Mouse (Mus musculus) adrenal gland, adult 8-10 months (tissue): Measurements from ENCODE around the gene Cpsf6. TPM values are rescaled to one million over a fixed set of nuclear protein-coding genes. Genes with fewer than 3 reads are reported as not detected.

Source experiments
- DNase-seq: peaks from one replicate; pipeline ENCODE4 v3.0.0; 2022
- total RNA-seq, 4 experiments: library from RNA; stranded (reverse); gene quantifications; 2 replicates each; pipeline ENCODE4 v1.2.4; 2022

Cpsf6 gene
- total RNA-seq, 4 experiments from 2014 or later: 62.6 to 94.5 (median 80.2) TPM

DNA sequence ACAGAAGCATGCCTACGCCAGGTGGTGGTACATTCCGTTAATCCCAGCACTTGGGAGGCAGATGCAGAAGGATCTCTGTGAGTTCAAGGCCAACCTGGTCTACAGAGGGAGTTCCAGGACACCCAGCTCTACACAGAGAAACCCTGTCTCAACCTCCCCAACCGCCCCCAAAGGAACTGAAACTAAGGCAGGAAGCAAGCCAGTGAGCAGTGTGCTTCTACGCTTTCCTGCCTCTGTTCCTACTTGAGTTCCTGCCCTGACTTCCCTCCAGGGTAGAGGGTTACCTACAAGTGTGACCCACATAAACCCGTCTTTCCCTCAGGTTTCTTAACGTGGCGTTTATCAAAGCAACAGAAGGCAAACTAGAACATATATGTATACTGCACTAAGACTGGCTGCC is 56.0 kb downstream of the Cpsf6 start:
- DNase-seq: no peak

DNA sequence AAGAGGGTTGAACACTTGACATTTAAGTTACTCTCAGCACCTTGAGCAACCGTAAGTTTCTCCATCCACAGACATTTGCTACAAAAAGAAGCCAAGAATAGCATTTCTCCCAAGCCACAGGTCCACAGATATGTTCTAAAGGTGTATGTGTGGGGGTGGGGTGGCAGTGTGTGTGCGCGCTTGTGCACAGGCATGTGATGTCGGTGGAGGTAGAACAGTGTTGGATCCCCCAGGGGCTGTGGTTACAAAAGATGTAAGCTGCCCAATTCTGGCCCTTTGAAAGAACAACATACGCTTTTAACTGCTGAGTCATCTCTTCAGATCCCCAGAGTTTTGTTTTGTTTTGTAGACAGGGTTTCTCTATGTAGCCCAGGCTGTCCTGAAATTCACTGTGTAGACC is 57.2 kb downstream of the Cpsf6 start:
- DNase-seq: no peak

DNA sequence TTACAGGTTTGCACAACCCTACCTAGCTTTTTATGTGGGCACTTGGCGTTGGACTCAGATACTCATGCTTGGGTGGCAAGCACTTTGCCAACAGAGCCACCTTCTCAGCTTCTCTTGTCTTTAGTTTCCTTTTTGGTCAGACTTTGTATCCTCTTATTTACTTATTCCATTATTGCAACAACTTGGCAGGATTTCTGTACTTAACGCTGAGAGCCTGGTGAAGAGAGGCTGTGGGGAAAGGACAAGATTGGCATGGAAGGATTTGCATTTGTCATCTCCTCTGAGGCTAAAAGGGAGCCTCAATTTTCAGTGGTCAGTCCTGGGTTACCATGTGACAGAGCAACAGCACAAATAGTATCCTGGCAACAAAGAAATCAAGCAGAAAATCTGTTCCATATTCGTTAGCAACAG is 59.2 kb downstream of the Cpsf6 start:
- DNase-seq: no peak

DNA sequence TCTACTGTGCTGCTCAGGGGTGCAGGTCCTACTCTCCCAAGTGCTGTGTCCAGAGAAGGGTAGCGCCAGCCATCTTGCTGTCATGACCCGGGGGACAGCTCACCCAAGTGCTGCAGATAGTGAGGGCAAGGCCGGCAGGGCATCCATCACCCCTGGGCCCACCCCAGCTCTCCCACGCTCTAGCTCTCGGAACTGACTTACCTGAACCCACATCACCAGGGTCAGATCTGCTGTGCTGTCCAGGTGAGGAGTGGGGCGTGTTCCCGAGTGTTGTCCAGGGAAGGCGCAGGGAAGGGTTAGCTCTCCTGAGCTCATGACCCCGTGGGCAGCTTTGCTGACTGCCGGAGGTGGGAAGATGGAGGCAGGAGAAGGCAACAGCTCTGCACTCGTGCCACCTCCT is 63.4 kb downstream of the Cpsf6 start:
- no peak for DNase-seq

DNA sequence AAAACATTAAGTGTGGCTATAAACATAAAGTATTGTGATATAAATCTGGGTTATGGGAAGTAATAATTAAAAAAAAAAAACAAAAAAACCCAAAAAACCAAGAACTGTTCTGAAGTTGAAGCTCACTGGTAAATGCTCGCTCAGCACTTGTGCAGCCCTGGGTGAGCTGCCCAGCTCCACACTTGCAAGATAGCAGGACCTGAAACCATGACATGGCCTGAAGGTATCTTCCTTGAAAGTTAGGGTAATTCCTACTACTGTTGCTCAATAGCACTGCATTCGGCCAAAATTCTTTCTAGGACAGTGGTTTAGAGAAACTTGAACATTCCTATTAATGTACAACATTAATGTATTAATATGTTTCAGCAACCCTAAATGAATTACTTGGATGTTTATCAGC is 66.7 kb downstream of the Cpsf6 start:
- no peak for DNase-seq

DNA sequence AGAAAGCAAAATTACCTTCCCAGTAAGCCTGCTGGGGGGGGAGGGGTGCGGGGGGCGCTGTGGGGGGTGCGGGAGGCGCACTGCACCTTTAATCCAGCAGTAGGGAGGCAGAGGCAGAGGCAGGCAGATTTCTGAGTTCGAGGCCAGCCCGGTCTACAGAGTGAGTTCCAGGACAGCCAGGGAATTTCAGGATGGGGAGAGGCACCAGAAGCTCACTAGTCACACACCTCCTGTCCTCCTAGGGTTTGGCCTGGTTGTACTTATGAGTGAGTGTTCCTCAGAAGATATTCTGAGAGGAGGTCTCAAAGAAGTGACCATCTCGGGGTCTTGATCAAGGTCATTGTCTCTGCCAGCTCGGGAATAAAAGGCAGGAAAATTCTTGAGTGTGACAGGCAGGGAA is 67.6 kb downstream of the Cpsf6 start:
- DNase-seq: no peak

DNA sequence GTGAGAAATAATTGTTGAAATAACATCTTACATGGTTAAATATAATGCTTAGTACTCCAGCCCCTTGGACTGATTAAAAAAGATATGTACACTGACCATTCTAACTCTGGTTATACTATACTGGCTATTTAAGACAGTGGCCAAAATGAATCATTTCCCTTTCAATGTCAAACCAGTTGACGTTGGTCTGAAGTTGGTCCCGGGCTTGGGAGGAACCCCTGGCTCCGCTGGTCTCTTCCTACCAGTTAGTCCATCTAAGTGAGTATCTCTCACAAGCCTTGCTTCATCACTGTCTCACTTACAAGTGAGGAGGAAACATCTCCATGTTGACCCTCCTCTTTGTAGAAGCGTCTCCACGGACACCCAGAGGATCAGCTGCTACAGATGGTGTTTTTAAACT is 75.4 kb downstream of the Cpsf6 start:
- no peak for DNase-seq

DNA sequence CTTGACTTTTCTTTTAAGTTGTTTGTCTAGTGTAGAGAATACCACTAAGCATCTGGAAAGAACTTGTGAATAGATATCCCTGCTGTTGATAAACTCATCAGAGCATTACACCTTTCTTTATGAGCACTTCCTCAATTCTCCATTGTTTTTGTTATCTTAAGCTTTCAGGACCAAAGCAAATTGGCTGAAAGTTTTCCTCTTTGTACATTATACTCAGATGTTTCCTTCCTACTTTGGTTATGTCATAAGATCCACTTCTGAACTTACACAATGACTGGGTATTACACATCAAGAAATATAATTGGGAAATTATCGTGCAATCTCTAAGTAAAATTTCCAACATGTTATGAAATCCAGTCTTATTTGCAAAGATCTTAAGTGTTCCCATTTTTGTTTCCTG is 78.1 kb downstream of the Cpsf6 start:
- DNase-seq: no peak

DNA sequence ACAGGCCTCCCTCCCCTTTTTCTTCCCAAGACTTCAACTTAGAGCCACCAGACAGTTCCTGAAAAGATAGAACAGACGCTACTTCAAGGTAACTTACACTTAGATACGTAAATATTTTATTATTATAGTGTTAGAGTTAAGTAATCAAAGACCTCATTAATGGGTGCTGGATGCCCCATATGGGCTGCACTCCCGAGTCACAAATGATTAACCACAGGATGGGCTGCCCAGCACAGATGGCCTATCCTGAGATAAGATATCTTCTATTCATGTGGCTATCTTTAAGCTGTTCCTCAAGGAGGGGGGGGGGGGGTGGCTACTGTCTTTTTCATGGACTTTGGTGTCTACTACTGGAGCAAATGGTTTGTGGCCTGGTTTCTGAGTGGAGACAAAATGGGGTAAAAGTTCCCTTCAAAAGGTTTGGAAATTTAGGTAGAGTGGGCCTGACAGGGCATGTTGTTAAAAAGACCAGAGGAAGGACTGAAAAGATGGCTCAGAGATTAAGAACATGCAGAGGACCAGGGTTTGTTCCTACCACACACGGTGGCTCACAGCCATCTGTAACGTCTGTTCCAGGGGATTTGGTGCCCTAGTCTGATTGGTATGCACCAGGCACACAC is 79.8 kb downstream of the Cpsf6 start:
- DNase-seq: no peak

DNA sequence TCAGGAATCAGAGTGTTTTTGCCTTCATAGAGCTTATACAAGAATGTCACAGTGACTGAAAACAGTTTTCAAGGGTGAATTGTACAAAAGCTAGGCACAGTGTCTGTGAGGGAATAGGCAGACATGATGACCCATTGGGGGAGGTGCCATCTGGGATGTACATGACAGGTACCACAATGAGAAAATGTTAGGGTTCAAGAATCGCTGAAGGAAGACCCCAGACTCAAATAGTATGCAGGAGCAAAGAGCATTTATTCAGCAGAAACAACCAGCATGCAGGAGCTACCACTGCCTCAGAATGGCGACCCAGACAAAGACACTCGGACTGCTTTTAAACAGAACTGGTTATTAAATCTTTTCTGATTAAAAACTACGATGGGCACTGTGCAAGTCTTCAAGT is 80.7 kb downstream of the Cpsf6 start:
- DNase-seq: no peak

DNA sequence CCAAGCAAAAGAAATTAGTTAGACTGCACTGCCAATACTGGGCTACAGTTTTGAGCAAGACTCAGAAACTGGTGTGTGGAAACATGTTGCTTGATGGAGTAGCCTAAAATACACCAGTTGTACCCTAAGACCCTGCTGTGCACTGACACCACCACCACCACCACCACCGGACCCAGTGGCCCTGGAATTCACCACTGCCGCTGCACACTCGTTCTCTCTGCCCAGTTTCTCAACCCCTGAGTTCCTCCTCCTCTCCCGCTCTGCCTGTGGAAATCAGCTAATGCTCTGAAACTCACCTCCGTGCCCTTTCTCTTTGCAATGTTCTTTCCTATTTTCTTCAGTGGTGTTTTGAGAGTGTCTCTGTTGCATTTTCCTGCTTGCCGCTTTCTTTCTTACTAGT is 81.5 kb downstream of the Cpsf6 start:
- DNase-seq: no peak

Other genes with a start within 250 kb of the Cpsf6 start
- gene Frs2, start 231.5 kb downstream of the Cpsf6 start, total RNA-seq: 10 to 100 TPM; 26.8 to 34.1 (median 29.6) TPM
- gene Yeats4, start 155.5 kb downstream of the Cpsf6 start, total RNA-seq: 10 to 100 TPM; 39.3 to 42.6 (median 41.5) TPM
- gene 9530003J23Rik, start 141.3 kb downstream of the Cpsf6 start, total RNA-seq: not detected
- 100 to 1,000 TPM; 174 to 471 (median 338) TPM for gene Lyz2, start 97.7 kb downstream of the Cpsf6 start, total RNA-seq
- gene Lyz1, start 87.1 kb downstream of the Cpsf6 start, total RNA-seq: 10 to 100 TPM; 13.9 to 37.6 (median 25.4) TPM
- 10 to 100 TPM; 19.9 to 44.3 (median 31.5) TPM for gene Cpm, start 249.5 kb upstream of the Cpsf6 start, total RNA-seq